Comparison of ENCODE assay signal across 12 mouse cellular contexts in the genomic region with DNA sequence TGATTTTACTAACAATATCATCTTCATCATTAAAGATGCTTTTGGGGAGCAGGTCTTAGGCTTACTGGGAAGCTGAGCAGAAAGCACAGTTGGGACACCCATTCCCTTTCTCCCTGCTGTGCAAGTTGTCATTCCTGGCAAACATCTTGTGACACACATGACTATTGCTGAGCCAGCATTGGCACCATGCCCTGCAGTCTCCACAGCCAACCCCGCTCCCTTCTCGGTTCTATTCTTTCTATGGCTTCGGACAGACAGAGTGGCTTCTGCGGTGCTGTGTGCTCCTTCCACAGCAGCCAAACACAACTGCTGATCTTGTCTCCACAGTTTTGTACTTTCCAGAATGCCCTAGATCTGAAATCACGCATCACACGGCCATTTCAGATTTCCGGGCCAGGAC.
DNase-seq lines count a peak whose midpoint lies in the region; ATAC-seq and TF ChIP-seq lines count a peak whose summit lies in the region.
"Had no signal": no experiment of that assay in that cellular context is flagged by ENCODE, and none has a peak within 500 bp of the region (broad histone marks: within the 10 kb centered on the region; RNA-seq: fewer than 3 reads in every experiment).

No protein-coding gene starts in this region.

- no peaks in the 10 kb centered on the region for H3K36me3 ChIP-seq in midbrain, postnatal 0 days (ENCODE audit: insufficient read depth, low read length)
- no peaks in the 10 kb centered on the region for H3K36me3 ChIP-seq in midbrain, embryonic 15.5 days (replicated peaks)
- H3K36me3 ChIP-seq: embryonic facial prominence, embryonic 13.5 days; limb, embryonic 12.5 days; midbrain, embryonic 12.5 days had no signal

- DNase-seq in heart, postnatal 4 days = peak; percentile 72
- no peak for DNase-seq in heart, adult 8-10 months (ENCODE audit: low spot score)
- peak; percentile 59 for DNase-seq in midbrain, postnatal 0 days (ENCODE audit: low spot score)
- DNase-seq in layer of hippocampus, adult 11-12 months (ENCODE audit: low spot score) = peak; percentile 61
- peak; percentile 71 for DNase-seq in right cerebral cortex, postnatal 4 days
- DNase-seq in thymus, postnatal 4 days = no peak
- no peak for DNase-seq in spleen, postnatal 10 days (ENCODE audit: low spot score in 2 of 2)

- TF ChIP-seq CTCF in midbrain, postnatal 0 days (IDR thresholded peaks at IDR 0.05) = no peak

- 77% methylated on average over 7 of the region's 7 CpGs for WGBS in midbrain, postnatal 0 days
- 77% methylated on average over 7 of the region's 7 CpGs for WGBS in midbrain, embryonic 15.5 days

- ATAC-seq in midbrain, postnatal 0 days (ENCODE audit: low FRiP score) = no peak
- ATAC-seq in midbrain, embryonic 15.5 days (replicated peaks) = no peak

- no peaks in the 10 kb centered on the region for H3K9me3 ChIP-seq in midbrain, postnatal 0 days (ENCODE audit: low read length)
- H3K9me3 ChIP-seq in midbrain, embryonic 15.5 days = no peaks in the 10 kb centered on the region
- H3K9me3 ChIP-seq: embryonic facial prominence, embryonic 13.5 days; limb, embryonic 12.5 days; midbrain, embryonic 12.5 days had no signal

- no peak overlapping the region for H3K4me3 ChIP-seq in midbrain, postnatal 0 days (ENCODE audit: low read depth, low read length)
- no peak overlapping the region for H3K4me3 ChIP-seq in midbrain, embryonic 15.5 days
- H3K4me3 ChIP-seq: embryonic facial prominence, embryonic 13.5 days; limb, embryonic 12.5 days; midbrain, embryonic 12.5 days had no signal

- H3K27me3 ChIP-seq in midbrain, postnatal 0 days (ENCODE audit: insufficient read depth, low read length) = no peaks in the 10 kb centered on the region
- 0 out of 2 replicates have a peak, but pooled peaks cover 3% of the 10 kb centered on the region for H3K27me3 ChIP-seq in midbrain, embryonic 15.5 days (replicated peaks)

- H3K9ac ChIP-seq in midbrain, postnatal 0 days (replicated peaks; ENCODE audit: low read length, poor library complexity, severe bottlenecking) = no peak overlapping the region
- H3K9ac ChIP-seq in midbrain, embryonic 15.5 days = no peak overlapping the region
- H3K9ac ChIP-seq: embryonic facial prominence, embryonic 13.5 days; hindbrain, embryonic 14.5 days; limb, embryonic 12.5 days; midbrain, embryonic 12.5 days had no signal

- H3K27ac ChIP-seq in midbrain, postnatal 0 days (ENCODE audit: low read depth, low read length) = no peak overlapping the region
- no peak overlapping the region for H3K27ac ChIP-seq in midbrain, embryonic 15.5 days
- H3K27ac ChIP-seq: embryonic facial prominence, embryonic 13.5 days; hindbrain, embryonic 14.5 days; midbrain, embryonic 12.5 days had no signal

- H3K4me2 ChIP-seq in midbrain, postnatal 0 days (ENCODE audit: low read depth, low read length, poor library complexity, severe bottlenecking) = no peak overlapping the region
- H3K4me2 ChIP-seq in midbrain, embryonic 15.5 days = no peak overlapping the region
- H3K4me2 ChIP-seq: embryonic facial prominence, embryonic 13.5 days; hindbrain, embryonic 14.5 days; limb, embryonic 12.5 days; midbrain, embryonic 12.5 days had no signal

- no peaks in the 10 kb centered on the region for H3K4me1 ChIP-seq in midbrain, postnatal 0 days (ENCODE audit: insufficient read depth, low read length)
- peaks cover 11% of the 10 kb centered on the region for H3K4me1 ChIP-seq in midbrain, embryonic 15.5 days

Comparison
In these comparisons a context has a peak if more than half of its experiments do, and no peak if none do; other contexts are left out.
1. DNase-seq: peak in heart, postnatal 4 days (single experiment), midbrain, postnatal 0 days (single experiment), layer of hippocampus, adult 11-12 months (single experiment) and right cerebral cortex, postnatal 4 days (single experiment); none in heart, adult 8-10 months (single experiment), thymus, postnatal 4 days (single experiment) and spleen, postnatal 10 days (0 of 2).